Mouse (Mus musculus) MEL (cell line): ENCODE data around the gene Trp53bp1. TPM values are rescaled to one million over a fixed set of nuclear protein-coding genes. Genes with fewer than 3 reads are reported as not detected.

Experiments
- DNase-seq: peaks from one replicate; pipeline ENCODE4 v3.0.0; 2011; ENCODE audit warnings: low read depth, low spot score
- H3K27ac ChIP-seq: 2 replicates; pipeline ENCODE4 v1.5.1; 2012; ENCODE audit warnings: low read depth, mild to moderate bottlenecking, control low read depth, low read length, moderate library complexity; ENCODE audit not compliant: control insufficient read depth
- H3K27me3 ChIP-seq, 2 experiments: fragments of 150-350 bp in 1 of 2; sonication (generic) in 1 of 2; 2 replicates each; pipeline ENCODE4 v1.6.1; 2012; ENCODE audit warnings: low read length in 2 of 2, mild to moderate bottlenecking in 2 of 2, improper control_type of control experiment in 1 of 2, moderate library complexity in 1 of 2; ENCODE audit not compliant: insufficient read depth in 2 of 2, control insufficient read depth in 1 of 2
- H3K36me3 ChIP-seq, 2 experiments: 2 replicates each; pipeline ENCODE4 v1.6.1; 2012 to 2014; ENCODE audit warnings: low read length in 2 of 2, improper control_type of control experiment in 1 of 2, inconsistent platforms in 1 of 2, mild to moderate bottlenecking in 1 of 2; ENCODE audit not compliant: insufficient read depth in 2 of 2, control insufficient read depth in 1 of 2
- H3K4me1 ChIP-seq, 2 experiments: fragments of 150-350 bp in 1 of 2; sonication (generic) in 1 of 2; 2 replicates each; pipeline ENCODE4 v1.6.1; 2012; ENCODE audit warnings: low read length in 2 of 2, improper control_type of control experiment in 1 of 2, mild to moderate bottlenecking in 1 of 2; ENCODE audit not compliant: insufficient read depth in 2 of 2, control insufficient read depth in 1 of 2
- H3K4me3 ChIP-seq, 2 experiments: fragments of 150-350 bp in 1 of 2; sonication (generic) in 1 of 2; 2 replicates each; pipeline ENCODE4 v1.5.1; 2012; ENCODE audit warnings: low read depth in 2 of 2, low read length in 2 of 2, mild to moderate bottlenecking in 2 of 2, moderate library complexity in 2 of 2, control low read depth in 1 of 2, improper control_type of control experiment in 1 of 2; ENCODE audit not compliant: control insufficient read depth in 1 of 2, insufficient read depth in 1 of 2
- H3K79me2 ChIP-seq: 2 replicates; pipeline ENCODE4 v1.6.1; 2012; ENCODE audit warnings: mild to moderate bottlenecking, low read length, moderate library complexity; ENCODE audit not compliant: control insufficient read depth, poor library complexity, insufficient read depth
- H3K9ac ChIP-seq: 2 replicates; pipeline ENCODE4 v1.6.1; 2012; ENCODE audit warnings: low read depth, mild to moderate bottlenecking, control low read depth, low read length, moderate library complexity; ENCODE audit not compliant: control insufficient read depth, poor library complexity, severe bottlenecking
- H3K9me3 ChIP-seq: fragments of 150-350 bp; sonication (generic); replicated peaks from 2 replicates; pipeline ENCODE4 v1.6.1; 2012; ENCODE audit warnings: mild to moderate bottlenecking, low read length, improper control_type of control experiment, moderate library complexity; ENCODE audit not compliant: insufficient read depth
- BHLHE40 ChIP-seq: IDR thresholded peaks from 2 replicates; pipeline ENCODE4 v1.6.1; 2012; ENCODE audit warnings: low read depth, mild to moderate bottlenecking, inconsistent platforms, low read length, improper control_type of control experiment, borderline replicate concordance
- CHD1 ChIP-seq: IDR thresholded peaks from 2 replicates; pipeline ENCODE4 v1.6.1; 2012; ENCODE audit warnings: low read depth, mild to moderate bottlenecking, inconsistent platforms, low read length, improper control_type of control experiment
- CHD2 ChIP-seq: IDR thresholded peaks from 2 replicates; pipeline ENCODE4 v1.6.1; 2011; ENCODE audit warnings: low read length, improper control_type of control experiment
- CTCF ChIP-seq, 3 experiments: IDR thresholded peaks in 2 of 3; conservative IDR thresholded peaks in 1 of 3; 2 replicates each; pipeline ENCODE4 v1.5.1; 2011 to 2012; ENCODE audit warnings: low read length in 3 of 3, low read depth in 2 of 3, mild to moderate bottlenecking in 2 of 3, improper control_type of control experiment in 1 of 3, inconsistent platforms in 1 of 3, mixed read lengths in 1 of 3, moderate library complexity in 1 of 3; ENCODE audit not compliant: control insufficient read depth in 1 of 3, insufficient read depth in 1 of 3, poor library complexity in 1 of 3, severe bottlenecking in 1 of 3
- E2F4 ChIP-seq: IDR thresholded peaks from 2 replicates; pipeline ENCODE4 v1.6.1; 2011; ENCODE audit warnings: low read depth, low read length, improper control_type of control experiment, borderline replicate concordance
- ELF1 ChIP-seq: IDR thresholded peaks from 2 replicates; pipeline ENCODE4 v1.6.1; 2014; ENCODE audit warnings: low read depth, mild to moderate bottlenecking, inconsistent platforms, low read length, improper control_type of control experiment, moderate library complexity
- EP300 ChIP-seq, 2 experiments: IDR thresholded peaks; 2 replicates each; pipeline ENCODE4 v1.6.1; 2011; ENCODE audit warnings: improper control_type of control experiment in 2 of 2, low read length in 2 of 2, low read depth in 1 of 2, mild to moderate bottlenecking in 1 of 2
- ETS1 ChIP-seq: IDR thresholded peaks from 2 replicates; pipeline ENCODE4 v1.6.1; 2012; ENCODE audit warnings: low read depth, mild to moderate bottlenecking, inconsistent platforms, low read length, improper control_type of control experiment, moderate library complexity
- GABPA ChIP-seq: IDR thresholded peaks from 2 replicates; pipeline ENCODE4 v1.6.1; 2012; ENCODE audit warnings: low read depth, mild to moderate bottlenecking, inconsistent platforms, low read length, improper control_type of control experiment, moderate library complexity
- GATA1 ChIP-seq: IDR thresholded peaks from 2 replicates; pipeline ENCODE4 v1.6.1; 2011; ENCODE audit warnings: low read depth, low read length, improper control_type of control experiment
- HCFC1 ChIP-seq: IDR thresholded peaks from 2 replicates; pipeline ENCODE4 v1.6.1; 2012; ENCODE audit warnings: low read depth, mild to moderate bottlenecking, inconsistent platforms, low read length, improper control_type of control experiment, moderate library complexity
- KAT2A ChIP-seq: conservative IDR thresholded peaks from 2 replicates; pipeline ENCODE4 v1.6.1; 2012; ENCODE audit warnings: low read depth, low read length, improper control_type of control experiment, inconsistent platforms
- MAX ChIP-seq: IDR thresholded peaks from 2 replicates; pipeline ENCODE4 v1.6.1; 2011; ENCODE audit warnings: low read length, improper control_type of control experiment
- MAZ ChIP-seq: IDR thresholded peaks from 2 replicates; pipeline ENCODE4 v1.6.1; 2012; ENCODE audit warnings: low read depth, mild to moderate bottlenecking, inconsistent platforms, low read length, improper control_type of control experiment
- MEF2A ChIP-seq: IDR thresholded peaks from 2 replicates; pipeline ENCODE4 v1.6.1; 2014; ENCODE audit warnings: low read depth, mild to moderate bottlenecking, inconsistent platforms, low read length, improper control_type of control experiment; ENCODE audit not compliant: poor library complexity, insufficient replicate concordance, severe bottlenecking; ENCODE audit errors: extremely low read depth
- MXI1 ChIP-seq: IDR thresholded peaks from 2 replicates; pipeline ENCODE4 v1.6.1; 2011; ENCODE audit warnings: mild to moderate bottlenecking, low read depth, low read length, improper control_type of control experiment
- MYB ChIP-seq: IDR thresholded peaks from 2 replicates; pipeline ENCODE4 v1.6.1; 2011; ENCODE audit warnings: mild to moderate bottlenecking, low read depth, low read length, improper control_type of control experiment
- MYC ChIP-seq: IDR thresholded peaks from 2 replicates; pipeline ENCODE4 v1.6.1; 2011; ENCODE audit warnings: low read depth, mild to moderate bottlenecking, low read length, improper control_type of control experiment, moderate library complexity
- NRF1 ChIP-seq: IDR thresholded peaks from 2 replicates; pipeline ENCODE4 v1.6.1; 2014; ENCODE audit warnings: low read depth, mild to moderate bottlenecking, inconsistent platforms, low read length, improper control_type of control experiment, moderate library complexity; ENCODE audit not compliant: poor library complexity, insufficient read depth, severe bottlenecking
- POLR2A ChIP-seq, 2 experiments: IDR thresholded peaks; 2 replicates each; pipeline ENCODE4 v1.6.1; 2011 to 2012; ENCODE audit warnings: low read length in 2 of 2, mild to moderate bottlenecking in 2 of 2, control low read depth in 1 of 2, improper control_type of control experiment in 1 of 2, low read depth in 1 of 2, moderate library complexity in 1 of 2; ENCODE audit not compliant: control insufficient read depth in 1 of 2, insufficient read depth in 1 of 2, poor library complexity in 1 of 2
- POLR2AphosphoS2 ChIP-seq: IDR thresholded peaks from 2 replicates; pipeline ENCODE4 v1.6.1; 2011; ENCODE audit warnings: low read length, improper control_type of control experiment
- POLR2AphosphoS5 ChIP-seq: IDR thresholded peaks from 2 replicates; pipeline ENCODE4 v1.6.1; 2012; ENCODE audit warnings: low read depth, borderline replicate concordance, mild to moderate bottlenecking, inconsistent platforms, low read length, moderate library complexity, mixed read lengths
- RAD21 ChIP-seq: IDR thresholded peaks from 2 replicates; pipeline ENCODE4 v1.6.1; 2011; ENCODE audit warnings: mild to moderate bottlenecking, low read depth, low read length, improper control_type of control experiment
- RCOR1 ChIP-seq: IDR thresholded peaks from 2 replicates; pipeline ENCODE4 v1.6.1; 2012; ENCODE audit warnings: low read depth, mild to moderate bottlenecking, inconsistent platforms, low read length, improper control_type of control experiment
- SIN3A ChIP-seq: IDR thresholded peaks from 2 replicates; pipeline ENCODE4 v1.6.1; 2012; ENCODE audit warnings: low read length, improper control_type of control experiment, inconsistent platforms
- SMC3 ChIP-seq: IDR thresholded peaks from 2 replicates; pipeline ENCODE4 v1.6.1; 2011; ENCODE audit warnings: low read depth, low read length, improper control_type of control experiment
- TAL1 ChIP-seq: IDR thresholded peaks from 2 replicates; pipeline ENCODE4 v1.6.1; 2012; ENCODE audit warnings: mild to moderate bottlenecking, inconsistent platforms, low read length, moderate library complexity, mixed read lengths
- TBP ChIP-seq: IDR thresholded peaks from 2 replicates; pipeline ENCODE4 v1.8.0; 2011; ENCODE audit warnings: low read depth, low read length, improper control_type of control experiment
- TCF12 ChIP-seq: IDR thresholded peaks from 2 replicates; pipeline ENCODE4 v1.6.1; 2014; ENCODE audit warnings: low read depth, mild to moderate bottlenecking, inconsistent platforms, low read length, improper control_type of control experiment, moderate library complexity
- UBTF ChIP-seq: IDR thresholded peaks from 2 replicates; pipeline ENCODE4 v1.6.1; 2012; ENCODE audit warnings: low read depth, mild to moderate bottlenecking, inconsistent platforms, low read length, improper control_type of control experiment, moderate library complexity, borderline replicate concordance; ENCODE audit not compliant: insufficient read depth
- USF1 ChIP-seq: IDR thresholded peaks from 2 replicates; pipeline ENCODE4 v1.6.1; 2014; ENCODE audit warnings: low read depth, mild to moderate bottlenecking, inconsistent platforms, low read length, improper control_type of control experiment, moderate library complexity
- USF2 ChIP-seq, 2 experiments: IDR thresholded peaks; 2 replicates each; pipeline ENCODE4 v1.6.1; 2011 to 2012; ENCODE audit warnings: improper control_type of control experiment in 2 of 2, low read length in 2 of 2, borderline replicate concordance in 1 of 2, inconsistent platforms in 1 of 2, low read depth in 1 of 2, mild to moderate bottlenecking in 1 of 2; ENCODE audit not compliant: insufficient read depth in 1 of 2
- ZC3H11A ChIP-seq: IDR thresholded peaks from 2 replicates; pipeline ENCODE4 v1.6.1; 2012; ENCODE audit warnings: low read depth, mild to moderate bottlenecking, inconsistent platforms, low read length, improper control_type of control experiment
- ZKSCAN1 ChIP-seq: IDR thresholded peaks from 2 replicates; pipeline ENCODE4 v1.6.1; 2012; ENCODE audit warnings: low read depth, mild to moderate bottlenecking, inconsistent platforms, low read length, improper control_type of control experiment, moderate library complexity
- ZMIZ1 ChIP-seq: IDR thresholded peaks from 2 replicates; pipeline ENCODE4 v1.6.1; 2012; ENCODE audit warnings: low read depth, mild to moderate bottlenecking, inconsistent platforms, low read length, improper control_type of control experiment, moderate library complexity
- ZNF384 ChIP-seq: IDR thresholded peaks from 2 replicates; pipeline ENCODE4 v1.6.1; 2012; ENCODE audit warnings: low read depth, mild to moderate bottlenecking, inconsistent platforms, low read length, improper control_type of control experiment
- polyA plus RNA-seq, 2 experiments: library from polyadenylated mRNA; stranded (reverse) in 1 of 2; unstranded in 1 of 2; fragments of >175 nt in 1 of 2; fragments of >200 nt in 1 of 2; gene quantifications; 2 replicates each; pipeline versions ENCODE4 v1.2.1 to v1.2.4; 2012; ENCODE audit warnings: low replicate concordance in 2 of 2, low read depth in 1 of 2; ENCODE audit not compliant: insufficient read length in 2 of 2, insufficient read depth in 1 of 2, missing spikeins in 1 of 2
- total RNA-seq: library from RNA; depleted of rRNA; stranded (reverse); fragments of 300-350 nt; gene quantifications from 2 replicates; pipeline ENCODE4 v1.2.3, GENCODE M21; 2012

Trp53bp1 gene
- total and polyA plus RNA-seq, 3 experiments: 13.4 to 160 (median 37.3) TPM

DNA sequence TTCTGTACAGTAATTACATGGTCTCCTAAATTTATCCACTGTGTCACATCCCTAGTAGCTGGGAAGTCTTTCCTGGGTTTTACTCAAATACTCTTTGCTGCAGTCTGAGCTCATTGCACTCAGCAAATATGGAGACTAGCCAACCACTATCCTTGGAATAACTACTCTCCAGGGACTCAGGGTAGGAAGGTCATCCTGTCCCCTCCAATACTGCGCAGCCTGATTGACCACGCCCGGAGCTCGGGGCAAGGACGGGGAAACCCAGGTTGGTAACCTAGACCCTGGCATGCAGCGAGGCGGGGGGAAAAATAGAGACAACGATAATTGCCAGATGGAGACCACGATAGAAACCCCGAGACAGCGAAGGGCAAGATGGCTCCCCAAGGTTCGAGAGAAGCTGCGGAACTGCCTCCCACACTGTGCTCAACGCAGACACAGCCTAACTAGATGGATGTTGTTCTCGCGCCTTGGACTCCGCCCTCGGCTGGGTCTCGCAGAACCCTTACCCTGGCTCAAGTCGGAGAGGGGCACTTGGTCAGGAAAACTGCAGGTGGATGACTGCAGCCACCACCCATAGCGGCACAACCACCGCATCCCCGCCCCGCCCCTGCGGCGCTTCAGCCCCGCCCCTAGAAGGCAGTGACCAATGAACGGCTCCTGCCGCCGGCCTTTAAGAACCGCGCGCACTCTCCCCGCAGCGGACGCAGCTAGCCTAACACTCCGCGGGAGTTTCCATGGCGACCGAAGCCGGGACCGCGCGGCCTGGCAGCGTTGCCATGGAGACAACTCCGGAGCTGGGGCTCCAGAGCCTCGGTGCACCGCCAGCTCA, 17.9 kb upstream of the Trp53bp1 start, which contains the start of gene Map1a:
Map1a (plus strand) TSS at position 700 of the 829 bp plus-strand sequence.
- H3K4me1 ChIP-seq: peaks cover 0 to 4% of the 10 kb centered on the region in 2 experiments; a peak in 2 of 4 replicates
- peaks cover 0 to 3% of the 10 kb centered on the region in 2 experiments; a peak in 2 of 4 replicates for H3K36me3 ChIP-seq
- TF ChIP-seq TCF12: no peak
- TF ChIP-seq MAZ: no peak
- TF ChIP-seq RAD21: no peak
- no peak for TF ChIP-seq TBP
- no peak for TF ChIP-seq CHD2
- no peak for TF ChIP-seq UBTF
- TF ChIP-seq NRF1: peak; percentile 64
- TF ChIP-seq MXI1: no peak; the same call in 1 of the 2 replicates
- TF ChIP-seq SMC3: no peak
- TF ChIP-seq CHD1: no peak
- TF ChIP-seq MYB: no peak
- TF ChIP-seq ELF1: no peak
- TF ChIP-seq ZMIZ1: no peak
- no peak for TF ChIP-seq MYC
- TF ChIP-seq MAX: no peak
- TF ChIP-seq ZNF384: no peak
- no peak for TF ChIP-seq RCOR1
- TF ChIP-seq EP300 (IDR thresholded peaks at IDR 0.05; ENCODE audit: low read depth in 1 of 2, low read length in 2 of 2): no peak
- peak; percentile 93; the same call in 1 of the 2 replicates for TF ChIP-seq E2F4
- TF ChIP-seq CTCF (IDR thresholded peaks at IDR 0.05 in 2 of 3, conservative IDR thresholded peaks at IDR 0.05 in 1 of 3; ENCODE audit: control insufficient read depth in 1 of 3, insufficient read depth in 1 of 3, low read depth in 2 of 3, low read length in 3 of 3, poor library complexity in 1 of 3, severe bottlenecking in 1 of 3): no peak
- no peak for TF ChIP-seq GABPA
- TF ChIP-seq ZC3H11A: no peak
- TF ChIP-seq POLR2A (IDR thresholded peaks at IDR 0.05; ENCODE audit: control insufficient read depth in 1 of 2, insufficient read depth in 1 of 2, low read depth in 1 of 2, low read length in 2 of 2, poor library complexity in 1 of 2): peak in 1 of 2 experiments; percentile 44; a peak in 1 of 4 replicates
- no peak for TF ChIP-seq ETS1
- TF ChIP-seq USF2 (IDR thresholded peaks at IDR 0.05; ENCODE audit: borderline replicate concordance in 1 of 2, insufficient read depth in 1 of 2, low read depth in 1 of 2, low read length in 2 of 2): no peak
- no peak for TF ChIP-seq ZKSCAN1
- TF ChIP-seq MEF2A: no peak
- no peak for TF ChIP-seq POLR2AphosphoS2
- no peak for TF ChIP-seq HCFC1
- TF ChIP-seq GATA1: no peak
- no peak for TF ChIP-seq BHLHE40
- TF ChIP-seq SIN3A: peak; percentile 70; the same call in 1 of the 2 replicates
- no peak for TF ChIP-seq KAT2A
- no peak for TF ChIP-seq USF1
- TF ChIP-seq POLR2AphosphoS5: no peak
- no peak for TF ChIP-seq TAL1
- TF ChIP-seq, all 39 proteins: peak for 4
- Histone ChIP-seq H3K79me2 (no peaks in the 10 kb centered on the region), H3K4me3 (peak within 1 kb of the TSS; percentile 51 to 70), H3K27me3 (peaks cover 1 to 3% of the 10 kb centered on the region in 2 experiments; a peak in 3 of 4 replicates), H3K27ac (no peak within 1 kb of the TSS), H3K9ac (peak within 1 kb of the TSS; percentile 41), H3K9me3 (no peaks in the 10 kb centered on the region)
- DNase-seq: peak; percentile 94
